Mouse (Mus musculus) neutrophil, adult 5-6 weeks (primary cell): ENCODE results near the gene Oaz1. TPM values are rescaled to one million over a fixed set of nuclear protein-coding genes. Genes with fewer than 3 reads are reported as not detected.
"Not testable (repeated sequence)": the region's sequence is repeated elsewhere in the genome, so short reads cannot be mapped to it uniquely, and the experiment has no call there.

Experiments
- ATAC-seq: fragments of 151-379, 151-347 bp; 2 replicates; pipeline ENCODE4 v1.8.0; 2017; ENCODE audit warnings: mild to moderate bottlenecking, moderate TSS enrichment; ENCODE audit not compliant: insufficient number of reproducible peaks, poor library complexity, low FRiP score, severe bottlenecking; ENCODE audit errors: extremely low read depth
- total RNA-seq: library from RNA; stranded (forward); fragments of 200-1000 nt; gene quantifications from 2 replicates; pipeline ENCODE4 v1.2.3, GENCODE M21; 2017

The Oaz1 gene
- total RNA-seq, 1 experiment from 2014 or later: 227 TPM

DNA sequence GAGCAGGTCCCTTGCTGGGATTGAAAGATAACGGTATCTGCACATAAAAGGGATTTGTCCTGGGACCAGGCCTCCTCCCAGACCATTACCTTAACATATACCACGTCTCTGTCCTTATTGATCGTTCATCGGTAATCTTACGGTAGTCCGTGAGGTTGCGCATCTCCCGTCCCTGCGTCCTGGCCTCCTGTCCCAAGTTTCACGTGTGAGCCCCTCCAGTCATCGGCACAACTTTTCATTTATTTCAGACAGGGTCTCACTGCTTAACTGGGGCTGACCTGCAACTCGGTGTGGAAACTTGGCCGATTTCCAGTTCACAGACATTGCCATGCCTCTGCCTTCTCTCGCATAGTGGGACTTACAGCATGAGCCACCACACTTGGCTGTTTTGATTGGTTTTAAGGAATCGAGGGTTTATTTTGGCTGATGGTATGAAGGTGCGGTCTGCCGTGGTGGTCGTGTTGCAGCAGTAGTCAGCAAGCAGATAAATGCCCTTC lies 27.3 kb upstream of the Oaz1 start:
- no peak for ATAC-seq

DNA sequence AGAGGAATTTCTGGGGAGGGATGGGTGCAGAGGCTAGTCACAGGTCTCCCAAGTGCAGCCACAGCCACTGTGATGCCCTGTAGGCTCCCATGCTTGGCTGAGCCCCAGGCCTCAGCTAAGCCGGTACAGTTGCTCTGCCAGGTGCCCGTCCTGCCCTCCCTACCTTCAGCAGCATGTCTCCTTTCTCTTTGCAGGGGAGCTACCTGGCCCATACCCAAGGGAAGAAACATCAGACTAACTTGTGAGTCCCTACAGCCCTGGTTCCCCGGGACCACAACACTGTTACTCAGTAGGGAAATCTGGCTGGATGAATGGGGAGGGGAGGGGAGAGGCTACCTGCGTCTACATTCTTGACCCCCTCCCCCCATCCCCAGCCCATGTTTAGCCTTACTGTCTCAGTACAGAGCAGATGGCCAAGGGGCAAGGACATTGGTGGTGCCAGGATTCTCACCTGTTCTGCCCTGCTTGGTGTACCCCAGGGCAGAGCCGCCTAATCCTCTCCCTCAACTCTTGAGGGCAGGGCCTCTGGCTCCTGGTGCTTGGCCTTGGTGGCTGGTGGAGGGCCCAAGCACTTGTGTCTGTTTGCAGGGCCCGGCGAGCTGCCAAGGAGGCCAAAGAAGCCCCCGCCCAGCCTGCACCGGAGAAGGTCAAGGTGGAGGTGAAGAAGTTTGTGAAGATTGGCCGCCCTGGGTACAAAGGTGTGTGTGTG lies 24.1 kb upstream of the Oaz1 start:
- ATAC-seq: no peak

DNA sequence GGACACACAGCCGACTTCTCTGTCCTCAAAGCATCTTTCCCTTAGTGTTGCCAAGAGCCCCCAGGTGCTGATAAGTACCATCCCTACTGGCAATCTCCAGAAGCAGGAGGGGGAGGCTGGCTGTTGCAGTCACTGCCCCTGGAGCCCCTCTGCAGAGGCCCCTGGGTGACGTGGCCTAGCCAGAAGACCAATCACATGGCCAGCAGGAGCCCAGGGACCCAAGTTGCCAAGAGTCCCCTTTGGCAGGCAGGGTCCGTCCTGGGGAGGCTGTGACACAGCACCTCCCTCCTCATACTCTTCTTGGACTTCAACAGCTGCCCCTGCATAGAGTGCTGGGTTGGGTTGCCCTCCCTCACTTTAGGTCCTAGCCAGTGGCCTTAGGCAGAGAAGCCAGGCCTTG lies 23.5 kb upstream of the Oaz1 start:
- no peak for ATAC-seq

DNA sequence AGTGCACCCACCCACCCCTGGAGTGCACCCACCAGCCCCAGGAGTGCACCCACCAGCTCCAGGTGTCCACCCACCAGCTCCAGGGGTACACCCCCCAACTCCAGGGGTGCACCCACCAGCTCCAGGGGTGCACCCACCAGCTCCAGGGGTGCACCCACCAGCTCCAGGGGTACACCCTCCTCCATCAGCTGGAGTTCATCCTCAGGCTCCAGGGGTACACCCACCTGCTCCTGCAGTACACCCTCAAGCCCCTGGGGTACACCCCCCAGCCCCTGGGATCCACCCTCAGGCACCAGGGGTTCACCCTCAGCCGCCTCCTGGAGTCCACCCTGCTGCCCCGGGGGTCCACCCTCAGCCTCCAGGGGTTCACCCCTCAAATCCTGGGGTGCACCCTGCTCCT lies 22.1 kb upstream of the Oaz1 start:
- ATAC-seq: no peak

GRCm38 (mm10) chr10:80804916-80805315 lies 21.5 kb upstream of the Oaz1 start, which contains the start of gene Amh:
Amh (plus strand) TSS chr10:80805243.
- no peak for ATAC-seq

DNA sequence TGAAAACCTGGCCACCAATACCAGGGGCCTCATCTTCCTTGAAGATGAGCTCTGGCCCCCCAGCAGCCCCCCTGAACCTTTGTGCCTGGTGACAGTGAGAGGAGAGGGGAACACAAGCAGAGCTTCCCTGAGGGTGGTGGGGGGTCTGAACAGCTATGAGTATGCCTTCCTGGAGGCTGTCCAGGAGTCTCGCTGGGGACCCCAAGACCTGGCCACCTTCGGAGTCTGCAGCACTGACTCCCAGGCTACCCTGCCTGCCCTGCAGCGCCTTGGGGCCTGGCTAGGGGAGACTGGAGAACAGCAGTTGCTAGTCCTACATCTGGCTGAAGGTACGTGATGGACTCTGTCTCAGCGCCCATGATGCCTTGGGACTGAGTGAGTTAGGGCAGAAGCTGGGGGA lies 21.1 kb upstream of the Oaz1 start:
- no peak for ATAC-seq

- ATAC-seq: peak; percentile 38
Observed at GRCm38 (mm10) chr10:80805925-80806324, 20.5 kb upstream of the Oaz1 start.

DNA sequence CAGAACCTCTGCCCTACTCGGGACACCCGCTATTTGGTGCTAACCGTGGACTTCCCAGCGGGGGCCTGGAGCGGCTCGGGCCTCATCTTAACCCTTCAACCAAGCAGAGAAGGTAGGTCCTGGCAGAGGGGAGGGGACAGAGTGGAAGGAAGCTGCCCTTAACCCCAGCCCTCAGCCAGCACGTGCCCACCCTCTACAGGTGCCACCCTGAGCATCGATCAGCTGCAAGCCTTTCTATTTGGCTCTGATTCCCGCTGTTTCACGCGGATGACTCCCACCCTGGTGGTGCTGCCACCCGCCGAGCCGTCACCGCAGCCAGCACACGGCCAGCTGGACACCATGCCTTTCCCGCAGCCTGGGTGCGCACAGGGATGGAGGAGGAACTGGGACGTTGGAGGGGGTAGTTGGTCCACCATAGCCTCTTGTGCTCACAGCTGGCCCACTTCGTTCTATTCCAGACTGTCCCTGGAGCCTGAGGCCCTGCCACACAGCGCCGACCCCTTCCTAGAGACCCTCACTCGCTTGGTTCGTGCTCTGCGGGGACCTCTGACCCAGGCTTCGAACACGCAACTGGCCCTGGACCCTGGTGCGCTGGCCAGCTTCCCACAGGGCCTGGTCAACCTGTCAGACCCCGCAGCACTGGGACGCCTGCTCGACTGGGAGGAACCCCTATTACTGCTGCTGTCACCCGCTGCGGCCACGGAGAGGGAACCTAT lies 20.0 kb upstream of the Oaz1 start:
- no peak for ATAC-seq

- peak; percentile 7; the same call in 1 of the 2 replicates for ATAC-seq
Observed at GRCm38 (mm10) chr10:80807057-80807627, 19.3 kb upstream of the Oaz1 start.

DNA sequence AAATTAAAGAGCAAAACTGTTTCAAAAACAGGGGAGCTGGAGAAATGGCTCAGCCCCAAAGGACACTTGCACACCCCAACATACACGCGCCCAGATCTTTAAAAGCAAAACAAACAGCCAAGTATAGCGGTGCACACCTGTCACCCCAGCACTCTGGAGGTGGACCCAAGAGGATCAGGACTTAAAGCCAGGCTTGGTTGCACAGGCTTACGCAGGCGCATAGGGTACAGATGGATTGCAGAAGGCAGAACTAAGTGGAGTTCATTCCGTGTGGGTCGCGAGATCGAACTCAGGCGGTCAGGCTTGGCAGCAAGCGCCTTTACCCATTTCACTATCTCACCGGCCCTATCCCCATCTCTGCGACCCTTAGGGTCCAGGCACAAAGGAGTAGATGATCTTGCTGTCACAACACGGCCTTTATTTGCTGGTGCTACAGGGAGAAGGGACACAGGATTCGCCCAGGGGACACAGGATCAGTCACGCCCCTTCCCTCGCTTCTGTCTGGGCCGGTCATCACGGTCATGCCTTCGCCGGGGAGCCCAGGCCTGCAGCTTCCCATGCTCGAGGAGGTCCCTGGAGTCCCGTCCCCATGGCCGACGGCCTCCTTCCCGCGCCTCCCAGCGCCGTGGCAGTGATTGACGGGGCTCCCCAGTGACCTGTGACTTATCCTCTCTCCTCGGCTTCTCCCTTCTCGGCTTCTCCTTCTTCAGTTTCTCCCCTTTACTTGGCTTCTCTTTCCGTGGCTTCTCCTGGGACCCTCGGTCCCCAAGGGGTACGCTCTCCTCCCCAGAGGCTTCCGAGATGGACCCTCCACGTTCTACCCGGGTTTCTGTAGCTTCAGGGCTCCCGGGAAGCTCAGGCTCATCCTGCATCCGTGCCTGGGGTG lies 18.1 kb upstream of the Oaz1 start:
- ATAC-seq: no peak

GRCm38 (mm10) chr10:80808985-80809632 lies 17.3 kb upstream of the Oaz1 start:
- no peak for ATAC-seq

DNA sequence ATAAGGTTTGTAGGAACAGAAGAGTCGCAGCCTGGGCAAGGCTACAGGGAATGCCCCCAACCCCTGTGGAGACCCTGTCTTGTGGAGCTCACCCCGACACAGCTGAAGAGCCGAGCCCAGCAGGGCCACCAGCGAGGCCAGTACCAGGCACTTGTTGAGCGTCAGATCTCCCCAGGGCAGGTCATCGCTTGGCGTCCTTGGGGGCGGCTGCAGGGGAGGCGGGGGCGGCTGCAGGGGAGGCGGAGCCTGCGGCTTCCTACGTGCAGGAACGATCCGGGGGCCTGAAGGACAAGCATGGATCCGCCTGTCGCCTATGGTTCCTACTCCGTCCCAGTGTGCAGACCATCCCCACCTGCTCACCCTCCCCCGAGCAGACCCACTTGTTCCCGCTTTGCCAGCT lies 16.4 kb upstream of the Oaz1 start:
- ATAC-seq: no peak

GRCm38 (mm10) chr10:80812391-80813041 lies 13.9 kb upstream of the Oaz1 start:
- no peak for ATAC-seq

DNA sequence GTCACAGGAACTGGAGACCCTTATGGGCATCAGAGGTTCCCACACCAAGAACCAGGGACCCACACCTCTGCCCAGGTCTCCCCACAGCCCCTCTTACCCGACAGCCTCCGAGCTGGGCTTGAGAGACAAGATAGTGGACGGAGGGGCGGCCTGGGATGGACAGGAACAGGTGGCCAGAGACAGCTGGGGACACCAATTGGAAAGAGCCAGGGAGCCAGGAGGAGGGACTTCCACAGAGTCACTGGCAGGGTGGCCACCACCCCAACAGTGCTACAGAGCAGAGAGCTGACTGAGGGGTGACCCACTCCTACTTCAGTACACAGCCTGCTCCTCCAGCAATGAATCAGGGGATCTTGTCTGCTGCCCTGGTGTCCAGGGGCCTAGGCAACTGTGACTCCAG lies 13.1 kb upstream of the Oaz1 start, which contains the start of gene Jsrp1:
Gene Jsrp1, minus strand, starts transcription at position 133 of the 400 bp plus-strand sequence.
- no peak for ATAC-seq

- ATAC-seq: no peak
Observed at GRCm38 (mm10) chr10:80814800-80815199, 11.7 kb upstream of the Oaz1 start.

DNA sequence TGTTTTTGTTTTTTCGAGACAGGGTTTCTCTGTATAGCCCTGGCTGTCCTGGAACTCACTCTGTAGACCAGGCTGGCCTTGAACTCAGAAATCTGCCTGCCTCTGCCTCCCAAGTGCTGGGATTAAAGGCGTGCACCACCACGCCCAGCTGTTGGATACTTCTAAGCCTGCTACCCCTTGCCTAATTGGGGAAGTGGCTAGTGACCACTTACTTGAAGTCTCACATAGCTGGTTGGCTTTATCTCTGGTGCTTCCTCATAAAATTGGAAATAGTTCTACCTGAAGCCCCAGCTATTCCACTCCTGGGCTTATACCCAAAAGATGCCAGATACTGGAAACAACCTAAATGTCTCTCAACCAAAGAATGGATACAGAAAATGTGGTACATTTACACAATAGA lies 10.2 kb upstream of the Oaz1 start:
- not testable (repeated sequence) for ATAC-seq

DNA sequence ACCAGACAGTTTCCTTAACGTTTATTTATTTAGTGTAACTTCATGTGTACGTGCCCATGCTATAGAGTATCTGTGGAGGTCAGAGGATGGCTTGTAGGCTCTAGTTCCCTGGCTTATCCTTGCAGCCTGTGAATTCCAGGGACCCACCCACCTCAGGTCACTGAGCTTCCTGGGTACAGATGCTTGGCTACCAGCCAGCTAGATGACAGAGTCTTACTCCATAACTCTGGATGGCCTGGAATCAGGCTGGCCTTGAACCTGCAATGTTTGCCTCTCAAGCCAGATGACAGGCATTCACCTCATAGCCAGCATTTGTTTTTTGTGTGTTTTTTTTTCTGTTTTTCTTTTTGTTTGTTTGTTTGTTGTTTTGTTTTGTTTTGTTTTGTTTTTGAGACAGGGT lies 9.3 kb upstream of the Oaz1 start:
- no peak for ATAC-seq

DNA sequence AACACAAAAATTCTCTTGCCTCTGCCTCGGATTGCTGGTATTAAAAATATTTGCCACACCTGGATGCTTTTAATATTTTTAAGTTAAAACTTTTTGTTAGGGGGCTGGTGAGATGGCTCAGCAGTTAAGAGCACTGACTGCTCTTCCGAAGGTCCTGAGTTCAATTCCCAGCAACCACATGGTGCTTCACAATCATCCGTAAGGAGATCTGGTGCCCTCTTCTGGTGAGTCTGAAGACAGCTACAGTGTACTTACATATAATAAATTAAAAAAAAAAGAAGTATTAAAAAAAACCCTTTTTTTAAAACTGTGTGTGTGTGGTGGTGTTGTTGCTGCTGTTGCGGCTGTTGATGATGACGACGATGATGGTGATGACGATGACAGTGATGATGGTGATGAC lies 8.5 kb upstream of the Oaz1 start:
- not testable (repeated sequence) for ATAC-seq
